Mouse (Mus musculus) liver, embryonic 16.5 days (tissue): Measurements from ENCODE around the gene Ndufa10. TPM values are rescaled to one million over a fixed set of nuclear protein-coding genes. Genes with fewer than 3 reads are reported as not detected.
A peak's percentile ranks its signal among the peaks of the same experiment; 100 is the strongest.

ENCODE experiments used
- ATAC-seq: fragments of 200-750 bp; cut with Nextera tagmentation; 2 replicates; pipeline ENCODE4 v1.8.0; 2017; ENCODE audit warnings: low read depth, mild to moderate bottlenecking, moderate number of reproducible peaks, moderate library complexity
- H3K27ac ChIP-seq: fragments of 300-500 bp; sonication (generic); 2 replicates; pipeline ENCODE4 v1.5.1; 2014; ENCODE audit warnings: mild to moderate bottlenecking, low read length
- H3K27me3 ChIP-seq: fragments of 300-500 bp; sonication (generic); 2 replicates; pipeline ENCODE4 v1.6.1; 2014; ENCODE audit warnings: low read depth, low read length, mixed read lengths; ENCODE audit not compliant: control insufficient read depth, insufficient read depth
- H3K36me3 ChIP-seq: fragments of 300-500 bp; sonication (generic); 2 replicates; pipeline ENCODE4 v1.6.1; 2014; ENCODE audit warnings: mild to moderate bottlenecking; ENCODE audit not compliant: control insufficient read depth, insufficient read depth
- H3K4me1 ChIP-seq: fragments of 300-500 bp; sonication (generic); 2 replicates; pipeline ENCODE4 v1.6.1; 2014; ENCODE audit warnings: low read depth, low read length, mixed read lengths; ENCODE audit not compliant: control insufficient read depth
- H3K4me2 ChIP-seq: fragments of 300-500 bp; sonication (generic); 2 replicates; pipeline ENCODE4 v1.6.1; 2014; ENCODE audit warnings: low read depth, low read length, mixed read lengths
- H3K4me3 ChIP-seq: fragments of 300-500 bp; sonication (generic); 2 replicates; pipeline ENCODE4 v1.5.1; 2014; ENCODE audit warnings: low read depth, mild to moderate bottlenecking, low read length
- H3K9ac ChIP-seq: fragments of 300-500 bp; sonication (generic); 2 replicates; pipeline ENCODE4 v1.6.1; 2014; ENCODE audit warnings: low read depth, low read length
- H3K9me3 ChIP-seq: fragments of 300-500 bp; sonication (generic); replicated peaks from 2 replicates; pipeline ENCODE4 v1.6.1; 2016; ENCODE audit warnings: low read length; ENCODE audit not compliant: control insufficient read depth
- WGBS: fragments of 180-500 bp; shearing (Covaris S2); extraction: QIAGEN DNeasy Blood & Tissue Kit; methylation state at CpG from one replicate; pipeline ENCODE4 v1.1.7; 2014; ENCODE audit not compliant: insufficient replicate concordance; 5-methylcytosine and 5-hydroxymethylcytosine counted together
- polyA plus RNA-seq: library from polyadenylated mRNA; unstranded; fragments of >200 nt; fragmentation: Nextera tagmentation; extraction: Ambion mirVana; gene quantifications from 2 replicates; pipeline ENCODE4 v1.2.1, GENCODE M21; 2015

Gene Ndufa10
- polyA plus RNA-seq, 1 experiment from 2014 or later, result 137 TPM

DNA sequence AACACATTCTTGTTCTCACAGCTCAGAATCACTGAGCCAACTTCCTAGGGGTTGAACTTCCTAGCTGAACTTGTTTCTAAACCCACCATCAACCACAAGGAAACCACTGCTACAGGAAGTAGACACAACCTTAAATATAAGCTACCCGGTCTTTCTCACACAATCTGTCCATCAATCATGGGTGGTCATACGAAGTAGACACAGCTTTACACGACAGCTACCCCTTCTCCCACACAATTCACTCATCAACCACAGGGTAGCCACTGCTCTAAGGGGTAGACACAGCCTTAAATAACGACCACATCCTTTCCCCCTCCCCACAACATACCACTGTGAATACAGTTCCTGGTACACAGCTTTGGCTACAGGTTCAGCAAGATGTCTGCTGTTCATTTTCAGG lies 4.8 kb downstream of the Ndufa10 start:
- WGBS, result 32% methylated on average over 4 of the region's 4 CpGs
- Histone ChIP-seq H3K9ac (no peak overlapping the region), H3K27ac (no peak overlapping the region), H3K9me3 (no peaks in the 10 kb centered on the region), H3K27me3 (no peaks in the 10 kb centered on the region), H3K36me3 (peaks cover 13% of the 10 kb centered on the region), H3K4me1 (peaks cover 3% of the 10 kb centered on the region), H3K4me2 (no peak overlapping the region), H3K4me3 (no peak overlapping the region)
- no peak for ATAC-seq

GRCm38 (mm10) chr1:92458416-92458815 lies 15.2 kb downstream of the Ndufa10 start:
- Histone ChIP-seq H3K4me2 (no peak overlapping the region), H3K9me3 (no peaks in the 10 kb centered on the region), H3K4me3 (no peak overlapping the region), H3K27ac (no peak overlapping the region), H3K27me3 (no peaks in the 10 kb centered on the region), H3K36me3 (peaks cover 26% of the 10 kb centered on the region), H3K4me1 (no peaks in the 10 kb centered on the region), H3K9ac (no peak overlapping the region)
- no peak for ATAC-seq
- 82% methylated on average over 6 of the region's 6 CpGs for WGBS

DNA sequence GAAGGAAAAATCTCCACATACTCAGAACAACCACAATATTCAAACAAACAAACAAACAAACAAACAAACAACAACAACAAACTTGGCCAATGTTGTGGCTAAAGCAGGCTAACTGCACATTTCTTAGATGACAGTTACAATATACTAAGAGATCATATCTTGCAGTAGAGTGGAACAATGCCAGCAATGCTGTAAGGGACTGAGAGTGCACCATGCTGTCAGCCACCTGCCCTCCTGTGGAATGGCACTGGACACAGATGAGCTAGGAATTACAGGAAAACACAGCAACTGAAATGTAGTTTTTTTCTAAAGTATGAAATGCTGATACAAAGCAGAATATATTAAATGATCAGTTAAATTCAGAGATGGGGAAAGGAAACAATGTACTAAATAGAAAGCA lies 15.9 kb downstream of the Ndufa10 start:
- Histone ChIP-seq H3K4me3 (no peak overlapping the region), H3K36me3 (peaks cover 23% of the 10 kb centered on the region), H3K27me3 (no peaks in the 10 kb centered on the region), H3K9ac (no peak overlapping the region), H3K4me2 (no peak overlapping the region), H3K9me3 (no peaks in the 10 kb centered on the region), H3K27ac (no peak overlapping the region), H3K4me1 (no peaks in the 10 kb centered on the region)
- ATAC-seq, result no peak

DNA sequence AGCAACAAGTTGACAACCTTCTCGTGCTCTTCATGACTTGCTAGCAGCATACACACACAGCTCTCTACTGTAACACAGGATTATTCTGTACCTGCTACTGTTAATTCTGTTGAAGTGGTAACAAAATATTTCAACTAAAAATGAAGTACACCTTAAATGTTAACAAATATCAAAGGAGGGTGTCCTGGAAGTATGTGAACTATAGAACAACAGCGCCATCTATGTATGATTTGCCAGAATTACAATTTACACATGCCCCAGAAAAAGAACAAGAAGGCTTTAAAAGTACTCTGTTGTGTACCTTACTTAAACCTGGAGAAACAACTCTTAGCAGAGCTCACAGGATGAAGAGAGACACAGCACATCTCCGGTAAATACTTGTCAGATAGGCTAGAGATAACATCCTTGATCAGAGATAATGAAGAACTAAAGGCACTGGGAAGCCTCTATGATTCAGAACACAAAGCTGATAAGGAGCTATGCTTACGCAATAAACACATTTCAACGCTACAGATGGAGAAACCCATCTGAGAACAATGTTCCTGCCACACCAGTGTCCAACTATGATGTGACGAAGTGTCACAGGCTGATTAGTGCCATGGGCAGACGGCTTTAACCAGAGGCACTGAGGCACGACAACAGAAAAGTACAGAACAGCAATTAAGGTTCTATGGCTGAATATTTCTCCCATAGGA lies 19.8 kb downstream of the Ndufa10 start:
- 59% methylated on average over 8 of the region's 8 CpGs for WGBS
- peaks cover 26% of the 10 kb centered on the region for H3K36me3 ChIP-seq
- no peak for ATAC-seq

DNA sequence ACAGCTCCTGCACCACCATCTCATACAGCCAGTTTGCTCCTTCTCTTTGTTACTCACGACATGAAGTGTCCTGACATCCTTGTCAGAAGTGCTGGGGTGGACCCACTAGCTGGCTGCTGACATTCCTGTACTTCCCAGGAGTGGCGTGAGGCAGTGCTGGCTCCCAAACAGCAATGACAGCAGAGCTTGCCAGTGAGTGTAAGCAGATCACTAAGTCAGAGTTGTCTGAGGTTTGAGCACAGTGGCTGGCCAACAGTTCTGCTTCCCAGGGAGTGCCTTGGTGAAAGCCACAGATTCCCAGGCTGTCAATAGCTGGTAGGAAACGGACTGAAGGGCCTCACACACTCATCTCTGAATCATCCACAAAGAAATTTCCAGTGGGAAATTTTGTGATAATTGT lies 25.4 kb downstream of the Ndufa10 start:
- no peaks in the 10 kb centered on the region for H3K9me3 ChIP-seq
- H3K27ac ChIP-seq, result no peak overlapping the region
- H3K36me3 ChIP-seq, result peaks cover 25% of the 10 kb centered on the region
- no peaks in the 10 kb centered on the region for H3K27me3 ChIP-seq
- H3K4me2 ChIP-seq, result no peak overlapping the region
- WGBS, result 68% methylated on average over 3 of the region's 3 CpGs
- H3K4me1 ChIP-seq, result no peaks in the 10 kb centered on the region
- H3K9ac ChIP-seq, result no peak overlapping the region
- H3K4me3 ChIP-seq, result no peak overlapping the region
- ATAC-seq, result no peak

More for the DNA sequence above, 19.8 kb downstream of the Ndufa10 start:
- no peak overlapping the region for H3K4me2 ChIP-seq
- no peaks in the 10 kb centered on the region for H3K4me1 ChIP-seq
- H3K4me3 ChIP-seq, result no peak overlapping the region
- H3K27ac ChIP-seq, result no peak overlapping the region
- no peaks in the 10 kb centered on the region for H3K9me3 ChIP-seq
- H3K9ac ChIP-seq, result no peak overlapping the region
- no peaks in the 10 kb centered on the region for H3K27me3 ChIP-seq

- Histone ChIP-seq H3K27ac (no peak overlapping the region), H3K4me3 (no peak overlapping the region), H3K9ac (no peak overlapping the region), H3K27me3 (no peaks in the 10 kb centered on the region), H3K4me2 (no peak overlapping the region), H3K4me1 (peaks cover 3% of the 10 kb centered on the region), H3K36me3 (peaks cover 7% of the 10 kb centered on the region), H3K9me3 (no peaks in the 10 kb centered on the region)
- peak; percentile 89 for ATAC-seq
- WGBS, result 28% methylated on average over 6 of the region's 6 CpGs
Measured at GRCm38 (mm10) chr1:92441453-92442063, 32.1 kb downstream of the Ndufa10 start.

- H3K36me3 ChIP-seq, result peaks cover 7% of the 10 kb centered on the region
Measured at GRCm38 (mm10) chr1:92440066-92440750, 33.5 kb downstream of the Ndufa10 start.

DNA sequence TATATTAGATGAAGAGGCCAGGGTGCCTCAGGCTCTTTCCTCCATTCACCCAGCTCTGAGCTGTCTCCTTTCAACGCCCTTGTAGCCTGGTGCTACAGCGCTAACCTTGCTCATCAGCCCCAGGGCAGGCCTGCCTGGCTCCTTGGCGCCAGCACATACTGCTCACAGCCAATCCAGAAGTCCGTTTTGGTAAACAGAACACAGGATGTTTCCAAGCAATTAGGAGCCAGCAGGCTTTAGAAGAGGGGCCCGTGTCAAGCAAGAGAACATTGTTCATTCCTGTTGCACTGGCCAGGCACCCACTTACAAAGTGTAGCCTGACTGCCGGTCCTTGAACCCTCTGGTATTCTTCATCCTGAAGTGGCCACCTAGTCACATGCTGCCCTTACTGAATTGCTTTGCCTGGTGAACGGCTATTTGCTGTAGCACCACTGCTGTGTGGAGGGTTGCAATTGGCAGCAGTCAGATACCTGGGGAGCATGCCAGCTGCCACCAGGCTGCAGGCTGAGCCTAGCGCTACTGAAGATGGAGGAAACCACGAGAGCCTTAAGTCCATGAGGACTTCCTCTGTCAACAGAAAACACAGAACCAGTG lies 35.9 kb downstream of the Ndufa10 start:
- Histone ChIP-seq H3K27ac (no peak overlapping the region), H3K36me3 (peaks cover 3% of the 10 kb centered on the region; the same call in 1 of the 2 replicates), H3K9ac (no peak overlapping the region), H3K27me3 (no peaks in the 10 kb centered on the region), H3K4me1 (peaks cover 3% of the 10 kb centered on the region), H3K9me3 (no peaks in the 10 kb centered on the region), H3K4me2 (no peak overlapping the region), H3K4me3 (no peak overlapping the region)
- no peak for ATAC-seq
- WGBS, result 42% methylated on average over 9 of the region's 9 CpGs

More at GRCm38 (mm10) chr1:92440066-92440750, 33.5 kb downstream of the Ndufa10 start:
- Histone ChIP-seq H3K4me3 (no peak overlapping the region), H3K4me2 (no peak overlapping the region), H3K9me3 (no peaks in the 10 kb centered on the region), H3K4me1 (peaks cover 3% of the 10 kb centered on the region), H3K9ac (no peak overlapping the region), H3K27ac (no peak overlapping the region), H3K27me3 (no peaks in the 10 kb centered on the region)
- no peak for ATAC-seq
- 75% methylated on average over 9 of the region's 9 CpGs for WGBS
